Mouse (Mus musculus) ES-Bruce4 (cell line): ENCODE measurements around the gene Gm5767. TPM values are rescaled to one million over a fixed set of nuclear protein-coding genes. Genes with fewer than 3 reads are reported as not detected.
A peak's percentile ranks its signal among the peaks of the same experiment; 100 is the strongest.
"Not testable (repeated sequence)": the region's sequence is repeated elsewhere in the genome, so short reads cannot be mapped to it uniquely, and the experiment has no call there.

Experiments
- H3K27ac ChIP-seq: 2 replicates; pipeline ENCODE4 v1.5.1; 2012; ENCODE audit warnings: low read length, inconsistent platforms; ENCODE audit not compliant: insufficient read depth
- H3K27me3 ChIP-seq: 2 replicates; pipeline ENCODE4 v1.6.1; 2012; ENCODE audit warnings: mild to moderate bottlenecking, low read length, inconsistent platforms; ENCODE audit not compliant: control insufficient read depth, poor library complexity, insufficient read depth, severe bottlenecking
- H3K36me3 ChIP-seq: 2 replicates; pipeline ENCODE4 v1.6.1; 2012; ENCODE audit warnings: inconsistent platforms, mild to moderate bottlenecking, low read length, moderate library complexity; ENCODE audit not compliant: control insufficient read depth, poor library complexity, insufficient read depth, severe bottlenecking
- H3K4me1 ChIP-seq: one replicate; pipeline ENCODE4 v1.8.1; 2011; ENCODE audit warnings: low read length; ENCODE audit not compliant: control insufficient read depth, insufficient read depth
- H3K4me3 ChIP-seq: 2 replicates; pipeline ENCODE4 v1.5.1; 2011; ENCODE audit warnings: low read depth, mild to moderate bottlenecking, low read length
- H3K9ac ChIP-seq: 2 replicates; pipeline ENCODE4 v1.6.1; 2012; ENCODE audit warnings: low read depth, mild to moderate bottlenecking, inconsistent platforms; ENCODE audit not compliant: poor library complexity, severe bottlenecking
- H3K9me3 ChIP-seq: replicated peaks from 2 replicates; pipeline ENCODE4 v1.6.1; 2012; ENCODE audit warnings: mild to moderate bottlenecking, low read length, inconsistent platforms; ENCODE audit not compliant: control insufficient read depth, poor library complexity, insufficient read depth, severe bottlenecking
- CTCF ChIP-seq: IDR thresholded peaks from one replicate; pipeline ENCODE4 v1.8.1; 2011; ENCODE audit warnings: low read depth, low read length
- EP300 ChIP-seq: IDR thresholded peaks from 2 replicates; pipeline ENCODE4 v1.6.1; 2011; ENCODE audit warnings: low read depth, low read length; ENCODE audit not compliant: insufficient read depth
- POLR2A ChIP-seq: IDR thresholded peaks from one replicate; pipeline ENCODE4 v1.8.1; 2011; ENCODE audit warnings: low read length; ENCODE audit not compliant: insufficient read depth
- polyA plus RNA-seq: library from polyadenylated mRNA; stranded (reverse); fragments of >200 nt; gene quantifications from 2 replicates; pipeline ENCODE4 v1.2.4, GENCODE M21; 2011; ENCODE audit warnings: low read depth; ENCODE audit not compliant: missing spikeins, insufficient read depth, insufficient read length

The Gm5767 gene
- polyA plus RNA-seq, 1 experiment = not detected

- TF ChIP-seq POLR2A (no peak), CTCF (no peak), EP300 (no peak)
- Histone ChIP-seq H3K27me3 (no peaks in the 10 kb centered on the region), H3K36me3 (peaks cover 43% of the 10 kb centered on the region), H3K4me3 (no peak overlapping the region), H3K9me3 (no peaks in the 10 kb centered on the region), H3K4me1 (peaks cover 2% of the 10 kb centered on the region), H3K27ac (no peak overlapping the region), H3K9ac (no peak overlapping the region)
Observed at GRCm38 (mm10) chr16:8717744-8718143, 37.2 kb downstream of the Gm5767 start.

- no peak overlapping the region for H3K27ac ChIP-seq
- TF ChIP-seq CTCF = no peak
- no peak for TF ChIP-seq POLR2A
- no peak for TF ChIP-seq EP300
- H3K4me3 ChIP-seq = no peak overlapping the region
- no peak overlapping the region for H3K9ac ChIP-seq
- H3K36me3 ChIP-seq = peaks cover 16% of the 10 kb centered on the region
- peaks cover 4% of the 10 kb centered on the region for H3K4me1 ChIP-seq
- no peaks in the 10 kb centered on the region for H3K9me3 ChIP-seq
- H3K27me3 ChIP-seq = no peaks in the 10 kb centered on the region
Observed at GRCm38 (mm10) chr16:8720447-8720846, 39.9 kb downstream of the Gm5767 start.

GRCm38 (mm10) chr16:8724031-8724430 is 43.5 kb downstream of the Gm5767 start:
- Histone ChIP-seq H3K27ac (peak overlapping the region; percentile 10; the same call in 1 of the 2 replicates), H3K4me1 (peaks cover 7% of the 10 kb centered on the region), H3K27me3 (no peaks in the 10 kb centered on the region), H3K4me3 (no peak overlapping the region), H3K36me3 (peaks cover 9% of the 10 kb centered on the region; the same call in 1 of the 2 replicates), H3K9ac (no peak overlapping the region), H3K9me3 (no peaks in the 10 kb centered on the region)
- TF ChIP-seq EP300 (no peak), CTCF (no peak), POLR2A (no peak)

GRCm38 (mm10) chr16:8725807-8726206 is 45.2 kb downstream of the Gm5767 start:
- peaks cover 9% of the 10 kb centered on the region; the same call in 1 of the 2 replicates for H3K36me3 ChIP-seq
- peaks cover 10% of the 10 kb centered on the region for H3K4me1 ChIP-seq
- no peak overlapping the region for H3K9ac ChIP-seq
- H3K27ac ChIP-seq = 0 out of 2 replicates have a peak overlapping the region, but pooled peaks have one; percentile 37
- TF ChIP-seq EP300 (no peak), CTCF (no peak), POLR2A (no peak)
- H3K9me3 ChIP-seq = no peaks in the 10 kb centered on the region
- H3K27me3 ChIP-seq = no peaks in the 10 kb centered on the region
- H3K4me3 ChIP-seq = no peak overlapping the region

- peaks cover 10% of the 10 kb centered on the region; the same call in 1 of the 2 replicates for H3K36me3 ChIP-seq
- no peak overlapping the region for H3K9ac ChIP-seq
- no peaks in the 10 kb centered on the region for H3K9me3 ChIP-seq
- H3K4me3 ChIP-seq = no peak overlapping the region
- no peaks in the 10 kb centered on the region for H3K27me3 ChIP-seq
- TF ChIP-seq EP300 (no peak), POLR2A (no peak), CTCF (no peak)
- peak overlapping the region; percentile 37 for H3K27ac ChIP-seq
- peaks cover 14% of the 10 kb centered on the region for H3K4me1 ChIP-seq
Observed at GRCm38 (mm10) chr16:8728111-8728748, 47.7 kb downstream of the Gm5767 start.

- Histone ChIP-seq H3K4me1 (peaks cover 14% of the 10 kb centered on the region), H3K4me3 (no peak overlapping the region), H3K27ac (peak overlapping the region; percentile 8; the same call in 1 of the 2 replicates), H3K36me3 (peaks cover 7% of the 10 kb centered on the region; the same call in 1 of the 2 replicates), H3K9me3 (no peaks in the 10 kb centered on the region), H3K9ac (no peak overlapping the region), H3K27me3 (no peaks in the 10 kb centered on the region)
- TF ChIP-seq CTCF (no peak), EP300 (no peak), POLR2A (no peak)
Observed at GRCm38 (mm10) chr16:8731630-8732029, 51.1 kb downstream of the Gm5767 start.

- H3K9me3 ChIP-seq, H3K36me3 ChIP-seq, H3K27ac ChIP-seq, H3K27me3 ChIP-seq, H3K9ac ChIP-seq, H3K4me3 ChIP-seq: not testable (repeated sequence)
- H3K4me1 ChIP-seq = peaks cover 14% of the 10 kb centered on the region
Observed at GRCm38 (mm10) chr16:8732450-8732849, 51.9 kb downstream of the Gm5767 start.
